Mouse (Mus musculus) erythroblast, adult 5-6 weeks (primary cell): ENCODE data around the gene Ccdc167. TPM values are rescaled to one million over a fixed set of nuclear protein-coding genes. Genes with fewer than 3 reads are reported as not detected.

Experiments
- ATAC-seq: replicated peaks from 2 replicates; pipeline ENCODE4 v1.8.0; 2016; ENCODE audit warnings: moderate number of reproducible peaks, mild to moderate bottlenecking, moderate TSS enrichment, inconsistent platforms; ENCODE audit not compliant: poor library complexity, low FRiP score, severe bottlenecking
- total RNA-seq, 2 experiments: library from RNA; stranded (forward) in 1 of 2; stranded (reverse) in 1 of 2; fragments of 150-400 nt in 1 of 2; fragments of 200-764, 138-1000 nt in 1 of 2; gene quantifications; 2 replicates each; pipeline versions ENCODE4 v1.2.3 to v1.2.4; 2015 to 2017; ENCODE audit warnings: low replicate concordance in 2 of 2

The Ccdc167 gene
- total RNA-seq (2015; ENCODE audit: low replicate concordance) (6.5 and 7.7 TPM in 2 replicates), total RNA-seq (2017; ENCODE audit: low replicate concordance) (4.5 and 9.6 TPM in 2 replicates)

- peak; percentile 98 for ATAC-seq
Measured at GRCm38 (mm10) chr17:29716732-29717445, at the start of gene Ccdc167. Ccdc167 (minus strand) TSS chr17:29717044.

- no peak for ATAC-seq
Measured at GRCm38 (mm10) chr17:29765380-29765779, 48.5 kb upstream of the Ccdc167 start.

- peak; percentile 70; the same call in 1 of the 2 replicates for ATAC-seq
Measured at GRCm38 (mm10) chr17:29762551-29762950, 45.7 kb upstream of the Ccdc167 start.

- ATAC-seq: 0 out of 2 replicates have a peak, but pooled peaks have one; percentile 37
Measured at GRCm38 (mm10) chr17:29761938-29762337, 45.1 kb upstream of the Ccdc167 start.

GRCm38 (mm10) chr17:29760404-29761375, 43.8 kb upstream of the Ccdc167 start:
- ATAC-seq: no peak

- ATAC-seq: no peak
Measured at GRCm38 (mm10) chr17:29759963-29760362, 43.1 kb upstream of the Ccdc167 start.

- ATAC-seq: no peak
Measured at GRCm38 (mm10) chr17:29756381-29756780, 39.5 kb upstream of the Ccdc167 start.

- ATAC-seq: no peak
Measured at GRCm38 (mm10) chr17:29754510-29754909, 37.7 kb upstream of the Ccdc167 start.

GRCm38 (mm10) chr17:29747466-29747865, 30.6 kb upstream of the Ccdc167 start:
- ATAC-seq: no peak

- no peak for ATAC-seq
Measured at GRCm38 (mm10) chr17:29737849-29738804, 21.3 kb upstream of the Ccdc167 start.

GRCm38 (mm10) chr17:29736448-29737014, 19.7 kb upstream of the Ccdc167 start:
- no peak for ATAC-seq

GRCm38 (mm10) chr17:29732522-29732921, 15.7 kb upstream of the Ccdc167 start:
- no peak for ATAC-seq

- ATAC-seq: no peak
Measured at GRCm38 (mm10) chr17:29731953-29732325, 15.1 kb upstream of the Ccdc167 start.

- ATAC-seq: no peak
Measured at GRCm38 (mm10) chr17:29731266-29731952, 14.6 kb upstream of the Ccdc167 start.

- ATAC-seq: no peak
Measured at GRCm38 (mm10) chr17:29730510-29731265, 13.8 kb upstream of the Ccdc167 start.

GRCm38 (mm10) chr17:29728082-29728481, 11.2 kb upstream of the Ccdc167 start:
- ATAC-seq: no peak

GRCm38 (mm10) chr17:29725027-29725620, 8.3 kb upstream of the Ccdc167 start:
- no peak for ATAC-seq
